Mouse (Mus musculus) MEL (cell line): ENCODE measurements around the gene Ap2s1. TPM values are rescaled to one million over a fixed set of nuclear protein-coding genes. Genes with fewer than 3 reads are reported as not detected.

Source experiments
- polyA plus RNA-seq, 2 experiments: library from polyadenylated mRNA; stranded (reverse) in 1 of 2; unstranded in 1 of 2; fragments of >175 nt in 1 of 2; fragments of >200 nt in 1 of 2; gene quantifications; 2 replicates each; pipeline versions ENCODE4 v1.2.1 to v1.2.4; 2012; ENCODE audit warnings: low replicate concordance in 2 of 2, low read depth in 1 of 2; ENCODE audit not compliant: insufficient read length in 2 of 2, insufficient read depth in 1 of 2, missing spikeins in 1 of 2
- total RNA-seq: library from RNA; depleted of rRNA; stranded (reverse); fragments of 300-350 nt; gene quantifications from 2 replicates; pipeline ENCODE4 v1.2.3, GENCODE M21; 2012; rRNA removed

Ap2s1 gene
- total and polyA plus RNA-seq, 3 experiments: 288 to 297 TPM; not detected in 1

Other genes with a start within 250 kb of the Ap2s1 start
- gene Arhgap35, start 123.4 kb upstream of the Ap2s1 start, total RNA-seq: 6.7 and 7.4 TPM in 2 replicates
- 10 to 100 TPM in 1 of 2 experiments, not detected in 1; 13.4 TPM for gene Arhgap35, start 123.4 kb upstream of the Ap2s1 start, polyA plus RNA-seq
- gene Ceacam15, start 62.7 kb upstream of the Ap2s1 start, total RNA-seq: not detected in 2 replicates
- gene Ceacam15, start 62.7 kb upstream of the Ap2s1 start, polyA plus RNA-seq: not detected
- gene Ceacam9, start 16.5 kb upstream of the Ap2s1 start, total RNA-seq: not detected in 2 replicates
- gene Ceacam9, start 16.5 kb upstream of the Ap2s1 start, polyA plus RNA-seq: not detected
- gene Slc1a5, start 42.9 kb downstream of the Ap2s1 start, total RNA-seq: 72.0 and 88.6 TPM in 2 replicates
- 100 to 1,000 TPM in 1 of 2 experiments, not detected in 1; 180 TPM for gene Slc1a5, start 42.9 kb downstream of the Ap2s1 start, polyA plus RNA-seq
- 54.7 and 55.8 TPM in 2 replicates for gene Strn4, start 77.5 kb downstream of the Ap2s1 start, total RNA-seq
- 10 to 100 TPM in 1 of 2 experiments, not detected in 1; 93.5 TPM for gene Strn4, start 77.5 kb downstream of the Ap2s1 start, polyA plus RNA-seq
- gene Fkrp, start 78.3 kb downstream of the Ap2s1 start, total RNA-seq: 12.6 and 15.9 TPM in 2 replicates
- 10 to 100 TPM in 1 of 2 experiments, not detected in 1; 19.2 TPM for gene Fkrp, start 78.3 kb downstream of the Ap2s1 start, polyA plus RNA-seq
- 2.1 and 2.9 TPM in 2 replicates for gene Prkd2, start 104.5 kb downstream of the Ap2s1 start, total RNA-seq
- 1 to 10 TPM in 1 of 2 experiments, not detected in 1; 8.7 TPM for gene Prkd2, start 104.5 kb downstream of the Ap2s1 start, polyA plus RNA-seq
- 0.31 and 0.49 TPM in 2 replicates for gene Dact3, start 136.9 kb downstream of the Ap2s1 start, total RNA-seq
- 1 to 10 TPM in 1 of 2 experiments, not detected in 1; 2.1 TPM for gene Dact3, start 136.9 kb downstream of the Ap2s1 start, polyA plus RNA-seq
- gene Gng8, start 153.4 kb downstream of the Ap2s1 start, total RNA-seq: 0.39 TPM in 1 of 2 replicates, not detected in the other
- 1 to 10 TPM in 1 of 2 experiments, not detected in 1; 2.2 TPM for gene Gng8, start 153.4 kb downstream of the Ap2s1 start, polyA plus RNA-seq
- 19.6 and 22.8 TPM in 2 replicates for gene Ptgir, start 168.1 kb downstream of the Ap2s1 start, total RNA-seq
- gene Ptgir, start 168.1 kb downstream of the Ap2s1 start, polyA plus RNA-seq: 10 to 100 TPM in 1 of 2 experiments, not detected in 1; 23.7 TPM
- gene Calm3, start 185.7 kb downstream of the Ap2s1 start, total RNA-seq: 450 and 482 TPM in 2 replicates
- 1,000 to 10,000 TPM in 1 of 2 experiments, 100 to 1,000 TPM in 1; 515 to 1,030 TPM for gene Calm3, start 185.7 kb downstream of the Ap2s1 start, polyA plus RNA-seq
- not detected in 2 replicates for gene Pnmal2, start 206.3 kb downstream of the Ap2s1 start, total RNA-seq
- under 1 TPM in 1 of 2 experiments, not detected in 1; 0.07 TPM for gene Pnmal2, start 206.3 kb downstream of the Ap2s1 start, polyA plus RNA-seq
- gene Pnmal1, start 221.3 kb downstream of the Ap2s1 start, total RNA-seq: 0.19 and 0.23 TPM in 2 replicates
- gene Pnmal1, start 221.3 kb downstream of the Ap2s1 start, polyA plus RNA-seq: under 1 TPM in 1 of 2 experiments, not detected in 1; 0.53 TPM
- not detected in 2 replicates for gene Gm42372, start 244.7 kb downstream of the Ap2s1 start, total RNA-seq
- under 1 TPM in 1 of 2 experiments, not detected in 1; 0.42 TPM for gene Gm42372, start 244.7 kb downstream of the Ap2s1 start, polyA plus RNA-seq